Mouse (Mus musculus) limb, embryonic 10.5 days (tissue): Measurements from ENCODE around the gene Rpp25l. TPM values are rescaled to one million over a fixed set of nuclear protein-coding genes. Genes with fewer than 3 reads are reported as not detected.
A peak's percentile ranks its signal among the peaks of the same experiment; 100 is the strongest.

Experiments used
- DNase-seq: peaks from one replicate; pipeline ENCODE4 v3.0.0-alpha.2; 2017; ENCODE audit warnings: low spot score
- H3K27ac ChIP-seq: fragments of 300-500 bp; sonication (generic); 2 replicates; pipeline ENCODE4 v1.5.1; 2016; ENCODE audit warnings: mild to moderate bottlenecking
- H3K27me3 ChIP-seq: fragments of 300-500 bp; sonication (generic); 2 replicates; pipeline ENCODE4 v1.6.1; 2016; ENCODE audit warnings: low read depth, mild to moderate bottlenecking; ENCODE audit not compliant: poor library complexity, severe bottlenecking
- H3K36me3 ChIP-seq: fragments of 300-500 bp; sonication (generic); 2 replicates; pipeline ENCODE4 v1.6.1; 2016; ENCODE audit warnings: mild to moderate bottlenecking, moderate library complexity
- H3K4me1 ChIP-seq: fragments of 300-500 bp; sonication (generic); 2 replicates; pipeline ENCODE4 v1.6.1; 2016
- H3K4me3 ChIP-seq: fragments of 300-500 bp; sonication (generic); 2 replicates; pipeline ENCODE4 v1.5.1; 2016; ENCODE audit warnings: mild to moderate bottlenecking, moderate library complexity
- H3K9me3 ChIP-seq: fragments of 300-500 bp; sonication (generic); replicated peaks from 2 replicates; pipeline ENCODE4 v1.6.1; 2016; ENCODE audit warnings: mild to moderate bottlenecking
- WGBS: fragments of 180-500 bp; shearing (Covaris S2); methylation state at CpG from one replicate; pipeline ENCODE4 v1.1.7; 2016; 5-methylcytosine and 5-hydroxymethylcytosine counted together
- polyA plus RNA-seq: library from polyadenylated mRNA; unstranded; fragments of >200 nt; fragmentation: Nextera tagmentation; extraction: Ambion mirVana; gene quantifications from 2 replicates; pipeline ENCODE4 v1.2.1, GENCODE M21; 2016

Rpp25l gene
- polyA plus RNA-seq, 1 experiment from 2014 or later, result 93.6 TPM

- Histone ChIP-seq H3K27me3 (no peaks in the 10 kb centered on the region), H3K27ac (peak within 1 kb of the TSS; percentile 89), H3K9me3 (no peaks in the 10 kb centered on the region), H3K36me3 (peaks cover 26% of the 10 kb centered on the region), H3K4me3 (peak within 1 kb of the TSS; percentile 85), H3K4me1 (peaks cover 36% of the 10 kb centered on the region)
- under 1% methylated on average over 57 of the region's 57 CpGs for WGBS
- peak; percentile 91 for DNase-seq
Observed at GRCm38 (mm10) chr4:41755338-41756305, 42.3 kb upstream of the Rpp25l start, which contains the start of gene Sigmar1. TSS of gene Sigmar1 (minus strand) at chr4:41756157.

GRCm38 (mm10) chr4:41754797-41755337 lies 41.5 kb upstream of the Rpp25l start, which contains the start of gene Galt:
TSS of gene Galt (plus strand) at chr4:41755228.
- Histone ChIP-seq H3K27me3 (no peaks in the 10 kb centered on the region), H3K4me1 (peaks cover 29% of the 10 kb centered on the region), H3K36me3 (peaks cover 26% of the 10 kb centered on the region), H3K4me3 (peak within 1 kb of the TSS; percentile 85), H3K27ac (peak within 1 kb of the TSS; percentile 89), H3K9me3 (no peaks in the 10 kb centered on the region)
- WGBS, result 13% methylated on average over 14 of the region's 14 CpGs
- no peak for DNase-seq

- H3K9me3 ChIP-seq, result peaks cover 10% of the 10 kb centered on the region; the same call in 1 of the 2 replicates
- H3K36me3 ChIP-seq, result no peaks in the 10 kb centered on the region
- no peaks in the 10 kb centered on the region for H3K27me3 ChIP-seq
- no peak overlapping the region for H3K4me3 ChIP-seq
- 73% methylated on average over 1 of the region's 1 CpGs for WGBS
- no peak overlapping the region for H3K27ac ChIP-seq
- no peak for DNase-seq
- H3K4me1 ChIP-seq, result peaks cover 17% of the 10 kb centered on the region
Observed at GRCm38 (mm10) chr4:41745021-41745420, 31.7 kb upstream of the Rpp25l start.

GRCm38 (mm10) chr4:41744131-41744530 lies 30.8 kb upstream of the Rpp25l start:
- DNase-seq, result no peak
- peaks cover 10% of the 10 kb centered on the region; the same call in 1 of the 2 replicates for H3K9me3 ChIP-seq
- WGBS, result 80% methylated on average over 2 of the region's 2 CpGs
- H3K27me3 ChIP-seq, result no peaks in the 10 kb centered on the region
- H3K27ac ChIP-seq, result no peak overlapping the region
- H3K4me3 ChIP-seq, result no peak overlapping the region
- H3K36me3 ChIP-seq, result peaks cover 4% of the 10 kb centered on the region
- H3K4me1 ChIP-seq, result peaks cover 26% of the 10 kb centered on the region

- peak; percentile 92 for DNase-seq
- peaks cover 4% of the 10 kb centered on the region; the same call in 1 of the 2 replicates for H3K9me3 ChIP-seq
- peaks cover 16% of the 10 kb centered on the region for H3K36me3 ChIP-seq
- under 1% methylated on average over 27 of the region's 27 CpGs for WGBS
- H3K4me1 ChIP-seq, result peaks cover 39% of the 10 kb centered on the region
- H3K4me3 ChIP-seq, result peak overlapping the region; percentile 75
- peak overlapping the region; percentile 88 for H3K27ac ChIP-seq
- no peaks in the 10 kb centered on the region for H3K27me3 ChIP-seq
Observed at GRCm38 (mm10) chr4:41741158-41741560, 27.8 kb upstream of the Rpp25l start.

- H3K27ac ChIP-seq, result peak overlapping the region; percentile 88
- peak overlapping the region; percentile 75 for H3K4me3 ChIP-seq
- H3K36me3 ChIP-seq, result peaks cover 16% of the 10 kb centered on the region
- no peaks in the 10 kb centered on the region for H3K27me3 ChIP-seq
- DNase-seq, result no peak
- peaks cover 39% of the 10 kb centered on the region for H3K4me1 ChIP-seq
- WGBS, result 1% methylated on average over 48 of the region's 48 CpGs
- no peaks in the 10 kb centered on the region; the same call in 1 of the 2 replicates for H3K9me3 ChIP-seq
Observed at GRCm38 (mm10) chr4:41740380-41741157, 27.2 kb upstream of the Rpp25l start.

- H3K4me3 ChIP-seq, result no peak overlapping the region
- no peaks in the 10 kb centered on the region; the same call in 1 of the 2 replicates for H3K9me3 ChIP-seq
- H3K27me3 ChIP-seq, result peaks cover 7% of the 10 kb centered on the region; the same call in 1 of the 2 replicates
- no peak for DNase-seq
- peaks cover 16% of the 10 kb centered on the region for H3K36me3 ChIP-seq
- H3K4me1 ChIP-seq, result peaks cover 39% of the 10 kb centered on the region
- WGBS, result 95% methylated on average over 13 of the region's 13 CpGs
- no peak overlapping the region for H3K27ac ChIP-seq
Observed at GRCm38 (mm10) chr4:41739260-41739659, 25.9 kb upstream of the Rpp25l start.

GRCm38 (mm10) chr4:41738256-41738603 lies 24.9 kb upstream of the Rpp25l start:
- Histone ChIP-seq H3K36me3 (peaks cover 16% of the 10 kb centered on the region), H3K27ac (no peak overlapping the region), H3K27me3 (peaks cover 16% of the 10 kb centered on the region), H3K4me3 (no peak overlapping the region), H3K4me1 (peaks cover 39% of the 10 kb centered on the region), H3K9me3 (no peaks in the 10 kb centered on the region; the same call in 1 of the 2 replicates)
- no peak for DNase-seq
- 73% methylated on average over 1 of the region's 1 CpGs for WGBS

GRCm38 (mm10) chr4:41737602-41738255 lies 24.4 kb upstream of the Rpp25l start:
- peaks cover 39% of the 10 kb centered on the region for H3K4me1 ChIP-seq
- DNase-seq, result peak; percentile 78
- H3K27me3 ChIP-seq, result peaks cover 21% of the 10 kb centered on the region
- H3K36me3 ChIP-seq, result peaks cover 16% of the 10 kb centered on the region
- H3K27ac ChIP-seq, result no peak overlapping the region
- 39% methylated on average over 8 of the region's 8 CpGs for WGBS
- H3K9me3 ChIP-seq, result no peaks in the 10 kb centered on the region; the same call in 1 of the 2 replicates
- no peak overlapping the region for H3K4me3 ChIP-seq

GRCm38 (mm10) chr4:41731052-41731765 lies 17.9 kb upstream of the Rpp25l start, which contains the start of gene Arid3c:
TSS of gene Arid3c (minus strand) at chr4:41731142.
- peak; percentile 56 for DNase-seq
- Histone ChIP-seq H3K4me1 (peaks cover 22% of the 10 kb centered on the region), H3K27ac (no peak within 1 kb of the TSS), H3K27me3 (peaks cover 87% of the 10 kb centered on the region), H3K9me3 (no peaks in the 10 kb centered on the region; the same call in 1 of the 2 replicates), H3K36me3 (no peaks in the 10 kb centered on the region), H3K4me3 (peak within 1 kb of the TSS; percentile 53)
- WGBS, result 3% methylated on average over 50 of the region's 50 CpGs

GRCm38 (mm10) chr4:41726826-41727621 lies 13.7 kb upstream of the Rpp25l start:
- no peaks in the 10 kb centered on the region for H3K9me3 ChIP-seq
- H3K27me3 ChIP-seq, result peaks cover 88% of the 10 kb centered on the region
- 18% methylated on average over 20 of the region's 20 CpGs for WGBS
- no peak overlapping the region for H3K4me3 ChIP-seq
- no peaks in the 10 kb centered on the region for H3K36me3 ChIP-seq
- no peak overlapping the region for H3K27ac ChIP-seq
- peak; percentile 33 for DNase-seq
- peaks cover 37% of the 10 kb centered on the region for H3K4me1 ChIP-seq
